Mouse (Mus musculus) monocyte, adult 5-6 weeks (primary cell): ENCODE results near the gene Mafg. TPM values are rescaled to one million over a fixed set of nuclear protein-coding genes. Genes with fewer than 3 reads are reported as not detected.
"Not testable (repeated sequence)": the region's sequence is repeated elsewhere in the genome, so short reads cannot be mapped to it uniquely, and the experiment has no call there.

Experiments used
- ATAC-seq: fragments of 153-309, 156-312 bp; replicated peaks from 2 replicates; pipeline ENCODE4 v1.8.0; 2017; ENCODE audit warnings: mild to moderate bottlenecking; ENCODE audit not compliant: low TSS enrichment, insufficient number of reproducible peaks, severe bottlenecking, poor library complexity, low FRiP score
- total RNA-seq: library from RNA; stranded (forward); fragments of 200-1000, 200-491, 200-594 nt; gene quantifications from 3 replicates; pipeline ENCODE4 v1.2.3, GENCODE M21; 2017

The Mafg gene
- total RNA-seq, result 28.8 to 34.0 TPM (median 33.8 TPM) in 3 replicates

DNA sequence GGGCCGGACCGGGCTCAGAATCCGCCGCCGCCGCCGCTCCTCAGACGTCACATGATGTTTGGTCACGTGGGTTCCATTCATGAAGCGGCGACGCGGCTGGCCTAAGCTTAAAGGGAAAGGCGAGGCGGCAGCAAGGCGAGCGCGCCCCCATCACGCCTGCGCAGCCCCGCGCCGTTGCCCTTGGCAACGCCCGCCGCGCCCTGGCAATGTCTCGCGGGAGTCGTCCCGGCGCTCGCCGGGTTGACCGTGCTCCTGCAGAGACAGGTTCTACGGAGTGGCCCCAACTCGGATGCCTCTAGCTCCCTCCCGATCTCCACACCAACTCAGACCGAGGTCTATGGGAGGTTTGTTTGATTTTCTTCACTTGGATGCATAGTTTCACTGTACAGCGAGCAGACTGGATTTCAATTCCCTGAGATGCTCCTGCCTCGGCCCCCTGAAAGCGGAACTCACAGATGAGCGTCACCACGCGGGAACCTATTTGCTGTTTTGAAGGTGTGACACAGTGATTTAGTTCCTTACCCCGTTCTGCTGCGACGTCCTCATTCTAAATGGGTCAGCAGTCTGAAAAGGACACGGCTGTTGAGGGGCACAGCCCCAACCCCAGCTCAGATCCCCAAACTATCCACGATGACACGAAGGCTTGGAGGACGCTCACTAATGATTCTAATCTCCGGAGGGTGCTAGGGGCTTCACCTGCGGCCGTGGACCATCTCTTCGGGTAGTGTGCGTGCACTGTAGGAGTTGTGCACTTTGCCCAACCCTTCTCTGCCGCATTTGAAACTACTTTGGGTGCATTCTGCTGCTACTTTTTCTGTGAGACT, at the start of gene Mafg:
Mafg (minus strand) TSS at position 81 of the 824 bp plus-strand sequence.
- ATAC-seq, result peak; percentile 36

GRCm38 (mm10) chr11:120682683-120683082, 49.3 kb upstream of the Mafg start:
- ATAC-seq, result no peak

GRCm38 (mm10) chr11:120679909-120680308, 46.5 kb upstream of the Mafg start:
- ATAC-seq, result peak; percentile 48; the same call in 1 of the 2 replicates

- ATAC-seq, result no peak
These were observed 43.6 kb upstream of the Mafg start for GRCm38 (mm10) chr11:120676951-120677350.

- ATAC-seq, result not testable (repeated sequence)
These were observed 42.5 kb upstream of the Mafg start for GRCm38 (mm10) chr11:120675875-120676274.

- ATAC-seq, result peak; percentile 3; the same call in 1 of the 2 replicates
These were observed 40.3 kb upstream of the Mafg start for GRCm38 (mm10) chr11:120673594-120674122.

DNA sequence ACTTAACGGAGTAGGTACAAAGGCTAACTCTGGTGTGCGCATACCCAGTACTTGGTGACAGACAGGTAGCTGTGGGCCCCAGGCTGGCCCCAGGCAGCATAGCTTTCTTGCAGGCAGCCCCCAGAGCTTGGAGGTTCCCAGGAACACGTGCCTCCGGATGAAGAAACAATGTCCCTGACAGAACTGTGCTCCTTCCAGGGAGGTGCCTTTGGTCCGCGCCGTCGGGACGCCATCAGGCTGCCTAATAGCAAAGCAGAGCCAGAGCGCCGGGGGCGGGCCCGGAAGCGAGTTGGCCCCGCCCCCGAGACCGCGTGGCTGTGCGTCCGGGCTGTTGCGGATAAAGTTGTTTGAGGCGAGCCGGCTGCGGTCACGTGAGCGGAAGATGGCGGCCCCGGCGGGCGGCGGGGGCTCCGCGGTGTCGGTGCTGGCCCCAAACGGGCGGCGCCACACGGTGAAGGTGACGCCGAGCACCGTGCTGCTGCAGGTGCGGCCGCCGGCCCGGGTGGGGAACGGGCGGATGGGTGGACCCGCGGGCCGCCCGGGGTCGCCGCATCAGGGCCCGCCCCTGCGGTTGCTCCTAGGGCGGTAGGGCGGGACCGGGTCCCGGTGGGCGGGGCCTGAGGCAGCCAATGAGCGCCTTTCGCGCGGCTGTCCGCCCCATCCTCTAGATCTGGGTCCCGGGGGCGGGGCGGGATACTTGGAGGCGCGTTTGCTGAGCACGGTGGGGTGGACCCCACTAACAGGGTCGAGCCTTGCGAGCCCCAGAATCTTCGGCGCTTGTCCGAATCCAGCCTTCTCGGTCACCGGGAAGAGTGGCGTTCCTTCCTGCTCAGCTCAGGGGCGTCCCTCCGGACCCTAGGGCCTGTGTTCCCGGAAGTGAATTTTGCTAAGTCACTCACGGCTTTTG, 39.5 kb upstream of the Mafg start, which contains the start of gene Aspscr1:
Aspscr1 (plus strand) TSS at position 287 of the 907 bp plus-strand sequence.
- ATAC-seq, result peak; percentile 87

- ATAC-seq, result no peak
These were observed 33.2 kb upstream of the Mafg start for GRCm38 (mm10) chr11:120666617-120667016.

DNA sequence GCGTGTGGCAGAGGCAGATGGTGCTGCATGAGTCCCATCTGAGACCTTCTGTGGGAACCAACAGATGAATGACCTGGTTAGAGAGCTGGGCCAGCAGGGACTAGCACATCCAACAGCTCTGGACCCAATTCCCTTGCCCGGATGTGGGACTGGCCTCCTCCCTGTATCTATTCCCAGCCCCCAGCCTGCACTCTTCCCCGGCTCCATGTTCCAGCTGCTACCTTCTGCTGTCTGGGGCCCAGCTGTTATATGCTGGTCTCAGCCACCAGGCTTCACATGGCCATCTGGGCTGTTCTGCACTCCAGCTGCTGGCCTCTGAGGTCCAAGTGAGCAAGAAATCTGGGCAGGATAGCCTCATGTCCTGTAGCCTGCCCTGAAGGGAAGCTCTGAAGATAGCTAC, 32.0 kb upstream of the Mafg start:
- no peak for ATAC-seq

DNA sequence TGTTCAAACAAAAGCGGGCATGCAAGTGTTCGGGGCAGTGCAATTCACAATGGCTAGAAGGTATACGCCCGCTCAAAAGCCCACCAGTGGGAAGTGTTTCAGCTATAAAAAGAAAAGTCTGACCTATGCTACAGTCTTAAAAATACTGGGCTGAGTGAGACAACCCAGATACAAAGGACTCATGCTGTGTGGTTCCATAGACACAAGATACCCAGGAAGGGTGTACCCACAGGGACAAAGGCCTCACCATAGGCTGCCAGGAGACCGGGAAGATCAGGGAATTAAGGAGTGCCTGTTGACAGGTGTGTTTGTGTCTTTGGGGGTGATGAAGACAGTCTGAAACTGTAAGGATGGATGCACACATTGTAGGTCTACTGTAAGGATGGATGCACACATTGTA, 30.3 kb upstream of the Mafg start:
- no peak for ATAC-seq

GRCm38 (mm10) chr11:120662759-120663158, 29.4 kb upstream of the Mafg start:
- no peak for ATAC-seq

- ATAC-seq, result no peak
These were observed 27.7 kb upstream of the Mafg start, which contains the start of gene Notum for GRCm38 (mm10) chr11:120661076-120661460. TSS of gene Notum (minus strand) at chr11:120661175.

DNA sequence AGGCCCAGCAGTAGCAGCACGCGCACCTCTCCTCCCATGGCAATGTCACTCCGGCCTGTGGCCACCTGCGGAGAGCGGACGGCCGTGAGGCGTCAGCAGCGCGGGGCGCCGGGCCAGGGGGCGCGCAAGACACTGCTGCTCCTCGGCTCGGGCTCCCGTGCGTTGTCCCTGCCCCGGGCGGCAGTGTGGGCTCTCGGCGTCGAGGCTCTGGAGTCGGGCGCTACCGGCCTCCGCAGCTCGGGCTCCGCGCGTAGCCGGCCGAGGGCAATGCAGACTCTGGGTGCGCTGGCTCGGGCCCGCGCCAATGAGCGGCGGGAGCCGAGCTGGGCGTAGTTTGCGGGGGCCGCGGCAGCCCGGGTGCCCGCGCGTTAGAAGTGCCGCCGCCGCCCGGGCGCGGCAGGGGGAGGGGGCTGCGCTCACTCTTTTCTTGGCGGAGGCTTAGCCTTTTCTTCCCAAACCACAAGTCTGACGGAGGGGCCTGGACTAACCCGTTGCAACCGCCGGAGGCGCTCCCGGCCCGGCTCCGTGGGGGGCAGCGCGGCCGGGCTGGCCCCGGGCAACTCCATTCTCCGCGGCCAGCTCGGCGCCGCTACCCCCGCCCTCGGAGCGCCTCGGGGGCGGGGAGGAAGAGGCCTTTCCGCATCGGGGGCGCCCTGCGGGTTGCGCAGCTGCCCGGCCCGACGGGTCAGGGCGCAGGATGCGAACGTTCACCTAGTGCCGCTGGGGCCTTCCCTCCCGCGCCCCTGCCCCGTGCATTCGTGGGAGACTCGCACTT, 27.1 kb upstream of the Mafg start:
- ATAC-seq, result no peak

DNA sequence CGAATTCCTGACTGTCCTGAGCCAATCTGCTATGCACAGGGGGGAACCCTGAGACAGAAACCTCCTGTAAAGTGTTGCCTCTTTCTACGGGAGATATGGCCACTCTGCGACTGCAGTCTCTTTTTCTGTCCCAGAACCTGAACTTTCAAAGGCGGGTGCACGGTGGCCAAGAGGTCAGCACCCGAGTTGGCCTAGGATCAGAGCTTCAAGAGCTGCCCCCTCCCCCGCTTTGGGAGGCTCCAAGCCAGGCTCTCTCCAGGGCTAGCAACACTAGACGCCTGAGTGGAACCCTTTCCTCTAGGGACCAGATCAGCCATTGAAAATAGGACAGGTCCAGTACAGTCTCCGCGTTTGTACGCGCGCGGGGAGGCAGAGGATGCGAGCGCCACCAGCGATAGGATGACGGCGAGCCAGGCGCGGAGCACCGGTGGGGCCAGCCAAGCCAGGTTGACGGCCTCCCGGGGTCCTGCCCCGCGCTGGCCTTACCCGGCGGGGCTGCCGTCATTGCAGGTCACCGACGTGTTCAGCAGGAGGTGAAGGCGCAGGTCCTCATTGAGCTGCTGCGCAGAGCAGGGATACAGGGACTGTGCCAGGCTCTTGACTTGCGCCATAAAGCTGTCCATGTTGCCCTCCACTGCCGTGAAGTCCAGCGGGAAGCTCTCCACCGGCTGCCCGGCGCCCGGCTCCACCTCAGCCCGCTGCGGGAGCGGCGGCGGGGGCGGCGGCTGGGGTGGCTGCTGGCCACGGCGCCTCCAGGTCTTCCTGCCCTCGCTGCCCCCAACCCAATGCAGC, 26.3 kb upstream of the Mafg start:
- no peak for ATAC-seq

- peak; percentile 44; the same call in 1 of the 2 replicates for ATAC-seq
These were observed 25.5 kb upstream of the Mafg start for GRCm38 (mm10) chr11:120658876-120659410.

DNA sequence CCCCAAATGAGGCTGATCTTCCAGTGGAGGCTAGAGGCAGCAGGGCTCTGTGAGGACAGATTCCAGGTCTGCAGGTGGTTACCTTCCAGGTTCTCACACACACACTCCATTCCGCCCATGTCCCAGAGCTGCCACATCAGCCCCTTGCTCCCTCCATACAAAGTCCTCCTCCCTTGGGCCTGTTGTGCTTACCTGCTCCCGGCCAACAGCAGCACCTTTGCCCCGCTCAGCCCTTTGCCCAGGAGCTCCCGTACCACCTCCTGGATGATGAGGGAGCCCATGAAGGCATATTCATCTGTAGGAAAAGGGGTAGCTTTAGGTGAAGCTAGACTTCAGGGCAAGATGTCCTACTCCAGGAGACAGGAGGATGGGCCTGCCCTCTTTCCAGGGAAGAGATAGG, 23.9 kb upstream of the Mafg start:
- ATAC-seq, result no peak

- no peak for ATAC-seq
These were observed 21.3 kb upstream of the Mafg start for GRCm38 (mm10) chr11:120654741-120655140.
